28 mouse cellular contexts compared by ENCODE assay signal in genomic region chr17:72276778-72277177, GRCm38 (mm10).
DNase-seq lines count a peak whose midpoint lies in the region; ATAC-seq and TF ChIP-seq lines count a peak whose summit lies in the region.
"Had no signal": no experiment of that assay in that cellular context is flagged by ENCODE, and none has a peak within 500 bp of the region (broad histone marks: within the 10 kb centered on the region; RNA-seq: fewer than 3 reads in every experiment).

No protein-coding gene starts in this region.

- in situ Hi-C loops in ES-E14 (cut with MboI; ENCODE audit: low sequenced_read_pairs in 2 of 2, unreplicated experiment in 2 of 2), result no loop called here

- 0 out of 2 replicates have a peak, but pooled peaks have one; percentile 30 for ATAC-seq in megakaryocyte-erythroid progenitor cell, adult 5-6 weeks (replicated peaks; ENCODE audit: low FRiP score, low TSS enrichment, poor library complexity, severe bottlenecking)
- ATAC-seq in inflammation-experienced regulatory T-cells, adult 6 months, result no peak
- ATAC-seq: forebrain, embryonic 16.5 days; intestine, embryonic 16.5 days had no signal

- no peak overlapping the region for H3K9ac ChIP-seq in ES-E14 (ENCODE audit: insufficient read depth, low read depth, low read length, poor library complexity, severe bottlenecking)
- H3K9ac ChIP-seq: heart, embryonic 13.5 days; hindbrain, embryonic 15.5 days; limb, embryonic 15.5 days; liver, embryonic 13.5 days; midbrain, embryonic 12.5 days had no signal

- H3K4me3 ChIP-seq in ES-E14 (ENCODE audit: insufficient read depth in 1 of 2, low read depth in 1 of 2, low read length in 2 of 2, poor library complexity in 1 of 2, severe bottlenecking in 1 of 2), result no peak overlapping the region
- H3K4me3 ChIP-seq: erythroblast, embryonic 14.5 days; heart, embryonic 13.5 days; hindbrain, embryonic 10.5 days; hindbrain, embryonic 15.5 days; left cerebral cortex, adult 2 months; limb, embryonic 15.5 days; liver, embryonic 13.5 days; midbrain, embryonic 12.5 days had no signal

- no peak overlapping the region for H3K27ac ChIP-seq in ES-E14 (ENCODE audit: insufficient read depth, low read depth, low read length, poor library complexity, severe bottlenecking)
- H3K27ac ChIP-seq: heart, embryonic 13.5 days; hindbrain, embryonic 10.5 days; hindbrain, embryonic 15.5 days; kidney, postnatal 0 days; left cerebral cortex, adult 2 months; limb, embryonic 15.5 days; liver, embryonic 13.5 days; midbrain, embryonic 12.5 days had no signal

- DNase-seq in kidney, postnatal 4 days, result peak; percentile 5 to 19
- no peak for DNase-seq in kidney, postnatal 36 days
- DNase-seq in ES-E14 (ENCODE audit: low read depth, low spot score), result peak; percentile 25
- DNase-seq in embryo, embryonic 10.5 days (ENCODE audit: low spot score), result peak; percentile 12
- no peak for DNase-seq in frontal cortex, adult 2 months (ENCODE audit: extremely low spot score in 1 of 2, low spot score in 1 of 2)
- DNase-seq in cerebellum, postnatal 36 days, result no peak
- DNase-seq: adrenal gland, postnatal 10 days; cerebellum, adult 11 months; cerebellum, adult 9-10 months; heart, postnatal 14 days; kidney, adult 8-10 months; liver, embryonic 13.5 days; lung, postnatal 10 days; right cerebral cortex, adult 18-20 months; spleen, adult 18-20 months; thymus, postnatal 14 days had no signal

- no peaks in the 10 kb centered on the region for H3K36me3 ChIP-seq in ES-E14 (ENCODE audit: control insufficient read depth, insufficient read depth, low read length, poor library complexity, severe bottlenecking)
- H3K36me3 ChIP-seq: heart, embryonic 13.5 days; hindbrain, embryonic 10.5 days; hindbrain, embryonic 15.5 days; limb, embryonic 15.5 days; liver, embryonic 13.5 days; midbrain, embryonic 12.5 days had no signal

- no peaks in the 10 kb centered on the region for H3K4me1 ChIP-seq in ES-E14 (ENCODE audit: control insufficient read depth in 2 of 2, insufficient read depth in 2 of 2, low read length in 2 of 2, poor library complexity in 1 of 2)
- H3K4me1 ChIP-seq: hindbrain, embryonic 10.5 days; hindbrain, embryonic 15.5 days; limb, embryonic 15.5 days; liver, embryonic 13.5 days; midbrain, embryonic 12.5 days had no signal

- H3K9me3 ChIP-seq in ES-E14 (ENCODE audit: control insufficient read depth, insufficient read depth, low read depth, low read length), result no peaks in the 10 kb centered on the region
- H3K9me3 ChIP-seq: hindbrain, embryonic 15.5 days; limb, embryonic 15.5 days; liver, embryonic 13.5 days; midbrain, embryonic 12.5 days had no signal

TF ChIP-seq in ES-E14, 5 proteins besides CTCF, POLR2A, EP300 and RAD21:
- no peak for TF ChIP-seq CHD2 (IDR thresholded peaks at IDR 0.05; ENCODE audit: low read depth, low read length)
- TF ChIP-seq ZNF384 (IDR thresholded peaks at IDR 0.05; ENCODE audit: low read depth, low read length), result no peak
- TF ChIP-seq ZC3H11A (IDR thresholded peaks at IDR 0.05; ENCODE audit: borderline replicate concordance, low read depth, low read length), result no peak
- no peak for TF ChIP-seq HCFC1 (IDR thresholded peaks at IDR 0.05; ENCODE audit: borderline replicate concordance, insufficient read depth, low read length)
- TF ChIP-seq MAFK (IDR thresholded peaks at IDR 0.05; ENCODE audit: insufficient read depth, low read depth, low read length), result no peak

Comparison
In these comparisons a context has a peak if more than half of its experiments do, and no peak if none do; other contexts are left out.
1. DNase-seq: peak in kidney, postnatal 4 days (2 of 2), ES-E14 (single experiment) and embryo, embryonic 10.5 days (single experiment); none in kidney, postnatal 36 days (0 of 2), frontal cortex, adult 2 months (0 of 2) and cerebellum, postnatal 36 days (0 of 2).